Mouse (Mus musculus) lung, embryonic 14.5 days (tissue): ENCODE data around the gene Acot7. TPM values are rescaled to one million over a fixed set of nuclear protein-coding genes. Genes with fewer than 3 reads are reported as not detected.

Source experiments
- ATAC-seq: fragments of 200-750 bp; cut with Nextera tagmentation; 2 replicates; pipeline ENCODE4 v1.8.0; 2017; ENCODE audit warnings: mild to moderate bottlenecking, moderate TSS enrichment, moderate library complexity; ENCODE audit not compliant: insufficient read depth
- DNase-seq: peaks from one replicate; pipeline ENCODE4 v3.0.0-alpha.2; 2015
- H3K27ac ChIP-seq: fragments of 300-500 bp; sonication (generic); 2 replicates; pipeline ENCODE4 v1.5.1; 2014; ENCODE audit warnings: low read depth, mild to moderate bottlenecking, moderate library complexity
- H3K27me3 ChIP-seq: fragments of 300-500 bp; sonication (generic); 2 replicates; pipeline ENCODE4 v1.6.1; 2014; ENCODE audit warnings: low read length, control low read depth; ENCODE audit not compliant: insufficient read depth
- H3K36me3 ChIP-seq: fragments of 300-500 bp; sonication (generic); 2 replicates; pipeline ENCODE4 v1.6.1; 2014; ENCODE audit warnings: control low read depth; ENCODE audit not compliant: insufficient read depth
- H3K4me1 ChIP-seq: fragments of 300-500 bp; sonication (generic); 2 replicates; pipeline ENCODE4 v1.6.1; 2014; ENCODE audit warnings: antibody characterized with exemption, control low read depth; ENCODE audit not compliant: insufficient read depth
- H3K4me2 ChIP-seq: fragments of 300-500 bp; sonication (generic); 2 replicates; pipeline ENCODE4 v1.6.1; 2014; ENCODE audit warnings: mild to moderate bottlenecking
- H3K4me3 ChIP-seq: fragments of 300-500 bp; sonication (generic); 2 replicates; pipeline ENCODE4 v1.5.1; 2014; ENCODE audit warnings: low read depth, low read length
- H3K9ac ChIP-seq: fragments of 300-500 bp; sonication (generic); 2 replicates; pipeline ENCODE4 v1.6.1; 2014
- H3K9me3 ChIP-seq: fragments of 300-500 bp; sonication (generic); 2 replicates; pipeline ENCODE4 v1.6.1; 2016; ENCODE audit warnings: low read depth, low read length, control low read depth
- CTCF ChIP-seq: IDR thresholded peaks from 2 replicates; pipeline ENCODE4 v1.5.1; 2016; ENCODE audit warnings: antibody characterized with exemption, low read depth
- WGBS: fragments of 180-500 bp; shearing (Covaris S2); extraction: QIAGEN DNeasy Blood & Tissue Kit; methylation state at CpG from one replicate; pipeline ENCODE4 v1.1.7; 2014; 5-methylcytosine and 5-hydroxymethylcytosine counted together
- polyA plus RNA-seq: library from polyadenylated mRNA; unstranded; fragments of >200 nt; fragmentation: Nextera tagmentation; extraction: Ambion mirVana; gene quantifications from 2 replicates; pipeline ENCODE4 v1.2.1, GENCODE M21; 2014

Gene Acot7
- polyA plus RNA-seq, 1 experiment from 2014 or later: 55.8 TPM

DNA sequence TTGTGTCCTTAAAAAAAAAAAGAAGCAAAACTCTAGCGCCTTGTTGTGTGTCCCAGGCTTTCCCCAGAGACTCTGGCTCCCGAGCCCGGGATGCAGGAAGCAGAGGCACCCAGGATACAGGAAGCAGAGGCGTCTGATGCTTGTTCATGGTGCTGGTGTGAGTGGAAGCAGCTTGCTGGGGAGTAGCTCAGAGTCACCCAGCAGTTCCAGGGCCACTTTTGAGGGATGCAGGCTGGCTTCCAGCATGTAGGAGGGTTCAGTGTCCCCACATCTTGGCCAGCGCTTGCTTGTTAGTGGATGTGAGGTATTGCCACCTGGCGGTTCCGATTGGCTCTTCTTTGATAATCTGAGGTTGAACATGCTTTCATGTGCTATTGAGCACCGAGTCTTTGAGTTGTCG is 9.2 kb downstream of the Acot7 start:
- peak overlapping the region; percentile 95; the same call in 1 of the 2 replicates for H3K27ac ChIP-seq
- ATAC-seq: no peak
- no peak for TF ChIP-seq CTCF
- no peaks in the 10 kb centered on the region for H3K36me3 ChIP-seq
- 70% methylated on average over 9 of the region's 9 CpGs for WGBS
- DNase-seq: no peak
- H3K4me2 ChIP-seq: peak overlapping the region; percentile 61; the same call in 1 of the 2 replicates
- H3K4me1 ChIP-seq: peaks cover 19% of the 10 kb centered on the region
- no peaks in the 10 kb centered on the region for H3K27me3 ChIP-seq
- peak overlapping the region; percentile 32; the same call in 1 of the 2 replicates for H3K4me3 ChIP-seq
- H3K9ac ChIP-seq: no peak overlapping the region
- no peaks in the 10 kb centered on the region for H3K9me3 ChIP-seq

DNA sequence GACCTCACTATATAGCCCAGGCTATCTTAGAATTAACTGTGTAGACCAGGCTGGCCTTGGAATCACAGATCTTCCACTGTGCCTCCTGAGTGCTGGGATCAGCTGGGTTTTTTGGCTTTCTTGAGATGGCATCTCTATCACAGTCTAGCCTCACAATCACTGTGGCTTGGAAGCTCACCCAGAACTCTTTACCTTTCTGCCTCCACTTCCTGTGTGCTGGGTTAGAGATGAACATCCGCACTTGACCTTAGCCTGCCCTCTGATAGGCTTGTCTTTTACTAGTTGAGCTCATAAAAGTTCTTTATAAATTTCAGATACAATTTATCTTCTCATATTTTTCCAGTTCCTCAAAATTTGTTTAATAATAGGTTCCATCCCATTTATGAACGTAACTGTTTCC is 10.7 kb downstream of the Acot7 start:
- Histone ChIP-seq H3K27ac (no peak overlapping the region), H3K9ac (no peak overlapping the region), H3K9me3 (no peaks in the 10 kb centered on the region), H3K4me1 (peaks cover 19% of the 10 kb centered on the region), H3K27me3 (no peaks in the 10 kb centered on the region), H3K4me2 (no peak overlapping the region), H3K4me3 (no peak overlapping the region), H3K36me3 (no peaks in the 10 kb centered on the region)
- DNase-seq (no peak), ATAC-seq (no peak)
- no peak for TF ChIP-seq CTCF
- WGBS: 86% methylated on average over 2 of the region's 2 CpGs

DNA sequence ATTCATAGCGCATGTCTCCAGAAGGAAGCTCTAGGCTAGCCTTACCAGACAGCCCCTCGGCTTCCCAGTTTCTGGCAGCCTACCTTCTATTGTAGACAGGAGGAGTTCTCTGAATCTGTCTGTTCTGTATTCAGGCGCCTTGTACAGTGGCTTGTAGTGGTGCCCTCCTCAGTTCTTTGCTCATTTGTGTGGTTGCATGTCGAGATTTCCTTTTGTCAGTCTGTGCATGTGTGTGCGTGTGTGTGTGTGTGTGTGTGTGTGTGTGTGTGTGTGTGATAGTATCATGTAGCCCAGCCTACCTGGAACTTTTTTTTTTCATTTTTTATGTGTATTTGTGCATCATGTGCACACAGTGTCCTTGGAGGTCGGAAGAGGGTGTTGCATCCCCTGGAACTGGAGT is 11.1 kb downstream of the Acot7 start:
- Histone ChIP-seq H3K36me3 (no peaks in the 10 kb centered on the region), H3K4me1 (peaks cover 19% of the 10 kb centered on the region), H3K4me3 (no peak overlapping the region), H3K9ac (no peak overlapping the region), H3K27ac (no peak overlapping the region), H3K9me3 (no peaks in the 10 kb centered on the region), H3K27me3 (no peaks in the 10 kb centered on the region), H3K4me2 (no peak overlapping the region)
- ATAC-seq (no peak), DNase-seq (no peak)
- WGBS: 84% methylated on average over 6 of the region's 6 CpGs
- no peak for TF ChIP-seq CTCF

DNA sequence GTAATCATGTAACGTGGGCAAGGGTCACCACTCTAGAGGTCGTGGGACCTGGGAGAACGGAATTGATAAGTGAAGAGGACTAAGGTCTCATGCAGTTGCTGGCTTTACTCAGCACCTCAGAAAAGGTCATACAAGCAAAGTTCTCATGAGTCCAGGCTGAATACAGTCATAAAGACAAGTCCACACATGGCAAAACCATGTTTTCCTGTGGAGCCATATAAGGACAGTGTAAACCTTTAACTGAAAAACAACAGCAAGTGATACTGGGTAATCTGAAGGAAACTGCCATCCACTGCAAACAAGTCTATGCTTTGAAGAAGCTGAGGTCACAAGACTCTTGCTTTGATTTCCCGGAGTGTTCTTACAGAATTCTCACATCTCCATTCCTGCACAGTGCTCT is 11.8 kb downstream of the Acot7 start:
- Histone ChIP-seq H3K4me2 (no peak overlapping the region), H3K36me3 (no peaks in the 10 kb centered on the region), H3K27ac (no peak overlapping the region; the same call in 1 of the 2 replicates), H3K4me3 (no peak overlapping the region), H3K9ac (no peak overlapping the region), H3K9me3 (no peaks in the 10 kb centered on the region), H3K4me1 (peaks cover 19% of the 10 kb centered on the region), H3K27me3 (no peaks in the 10 kb centered on the region)
- DNase-seq (no peak), ATAC-seq (no peak)
- TF ChIP-seq CTCF: no peak
- WGBS: 72% methylated on average over 4 of the region's 4 CpGs

DNA sequence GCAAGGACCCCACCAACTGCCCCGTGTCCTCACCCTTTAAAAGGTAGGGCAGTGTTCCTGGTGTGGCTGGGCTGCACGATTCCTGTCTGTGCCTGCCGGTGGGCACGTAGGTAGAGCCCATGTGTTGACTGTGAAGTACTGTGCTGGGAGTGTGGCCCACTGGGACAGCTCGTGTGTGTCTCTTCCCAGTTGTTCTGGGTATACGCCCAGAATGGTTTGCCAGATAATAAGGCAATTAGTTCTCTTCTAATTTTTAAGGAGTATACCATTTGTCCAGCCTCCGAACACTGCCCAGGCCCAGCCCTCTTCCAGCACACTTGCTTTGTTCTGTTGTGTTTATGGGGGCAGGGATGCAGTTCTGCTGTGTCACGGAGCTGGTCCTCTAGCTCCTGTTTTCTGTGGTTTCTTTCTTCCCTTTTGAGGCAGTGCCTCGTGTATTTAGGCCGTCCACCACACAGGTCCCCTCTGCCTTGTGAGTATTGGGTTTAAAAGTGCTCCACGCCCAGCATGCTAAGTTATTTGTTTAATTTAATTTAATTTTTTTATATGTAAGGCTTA is 12.2 kb downstream of the Acot7 start:
- WGBS: 66% methylated on average over 11 of the region's 11 CpGs
- H3K4me3 ChIP-seq: no peak overlapping the region
- H3K9ac ChIP-seq: no peak overlapping the region
- H3K36me3 ChIP-seq: no peaks in the 10 kb centered on the region
- H3K4me2 ChIP-seq: no peak overlapping the region
- H3K4me1 ChIP-seq: peaks cover 18% of the 10 kb centered on the region
- H3K9me3 ChIP-seq: no peaks in the 10 kb centered on the region
- ATAC-seq (no peak), DNase-seq (no peak)
- H3K27ac ChIP-seq: no peak overlapping the region; the same call in 1 of the 2 replicates
- H3K27me3 ChIP-seq: no peaks in the 10 kb centered on the region
- TF ChIP-seq CTCF: no peak

DNA sequence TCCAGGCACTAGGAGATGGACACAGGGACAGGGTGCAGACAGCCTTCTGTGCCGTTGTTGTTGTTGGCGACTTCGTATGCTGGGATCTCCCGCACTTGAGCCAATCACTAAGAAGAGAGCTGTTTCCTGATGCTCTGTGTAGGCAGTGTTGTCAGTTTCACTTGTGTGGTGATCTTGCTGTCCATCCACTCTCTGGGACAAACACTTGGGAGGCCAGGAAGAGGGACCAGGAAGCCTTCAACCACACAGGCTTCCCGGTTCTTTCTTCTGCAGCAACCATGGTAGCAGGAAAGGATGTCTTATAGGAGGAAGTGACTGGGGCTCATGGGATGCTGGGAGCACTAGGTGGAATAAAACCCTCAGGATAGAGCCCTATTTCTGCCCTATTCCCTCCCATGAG is 12.8 kb downstream of the Acot7 start:
- peaks cover 13% of the 10 kb centered on the region for H3K4me1 ChIP-seq
- 65% methylated on average over 5 of the region's 5 CpGs for WGBS
- no peak overlapping the region for H3K9ac ChIP-seq
- H3K4me2 ChIP-seq: no peak overlapping the region
- ATAC-seq (no peak), DNase-seq (no peak)
- H3K4me3 ChIP-seq: no peak overlapping the region
- no peaks in the 10 kb centered on the region for H3K9me3 ChIP-seq
- H3K36me3 ChIP-seq: no peaks in the 10 kb centered on the region
- peak overlapping the region; percentile 40; the same call in 1 of the 2 replicates for H3K27ac ChIP-seq
- TF ChIP-seq CTCF: no peak
- no peaks in the 10 kb centered on the region for H3K27me3 ChIP-seq

DNA sequence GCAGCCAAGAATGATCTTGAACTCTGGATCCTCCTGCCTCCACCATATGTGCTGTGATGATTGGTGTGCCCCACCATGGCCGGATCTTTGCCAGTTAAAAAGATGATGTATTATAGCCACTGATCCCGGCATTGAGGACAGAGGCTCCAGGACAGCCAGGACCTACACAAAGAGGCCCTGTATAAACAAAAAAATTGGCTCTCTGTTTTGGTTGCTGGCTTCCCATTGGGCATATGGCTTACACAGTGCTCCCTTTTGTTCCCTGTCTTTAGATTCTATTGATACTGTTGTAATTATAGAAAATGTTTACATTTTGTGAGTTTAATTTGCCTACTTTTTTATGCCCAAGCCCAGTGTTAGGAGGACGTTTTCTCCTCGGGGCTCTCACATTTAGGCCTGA is 14.6 kb downstream of the Acot7 start:
- no peaks in the 10 kb centered on the region for H3K9me3 ChIP-seq
- H3K4me1 ChIP-seq: no peaks in the 10 kb centered on the region
- H3K4me3 ChIP-seq: no peak overlapping the region
- no peak overlapping the region for H3K9ac ChIP-seq
- no peaks in the 10 kb centered on the region for H3K27me3 ChIP-seq
- ATAC-seq (no peak), DNase-seq (no peak)
- no peak overlapping the region for H3K27ac ChIP-seq
- 47% methylated on average over 4 of the region's 4 CpGs for WGBS
- H3K36me3 ChIP-seq: no peaks in the 10 kb centered on the region
- TF ChIP-seq CTCF: no peak
- H3K4me2 ChIP-seq: no peak overlapping the region
